Mouse (Mus musculus) Patski (cell line): ENCODE measurements around the gene Gm853. TPM values are rescaled to one million over a fixed set of nuclear protein-coding genes. Genes with fewer than 3 reads are reported as not detected.
"Not testable (repeated sequence)": the region's sequence is repeated elsewhere in the genome, so short reads cannot be mapped to it uniquely, and the experiment has no call there.

Experiments
- ATAC-seq: fragments of 100-300 bp; one replicate; pipeline ENCODE4 v1.8.0; 2021
- CTCF ChIA-PET: fragments of 350-600 bp; sonication (Branson Sonifier 250); formaldehyde crosslinking; loops from one replicate; lab custom pipeline; 2022; ENCODE audit warnings: inconsistent platforms; lab: Charles Lee
- POLR2A ChIA-PET: fragments of 350-600 bp; sonication (Branson Sonifier 250); formaldehyde crosslinking; loops from one replicate; lab custom pipeline; 2022; ENCODE audit warnings: antibody characterized with exemption, inconsistent platforms; lab: Charles Lee
- DNase-seq: peaks from one replicate; pipeline ENCODE4 v3.0.0-alpha.2; 2011; ENCODE audit warnings: low read depth, low spot score
- H3K27me3 ChIP-seq: fragments of 371-371 bp; one replicate; pipeline ENCODE4 v1.5.1; 2021
- CTCF ChIP-seq: fragments of 100-300 bp; IDR thresholded peaks from one replicate; pipeline ENCODE4 v1.5.1; 2021
- in situ Hi-C: fragments of 300-500 bp; cut with MboI; formaldehyde crosslinking; loops from 3 replicates; pipeline ENCODE4 v1.11.1; 2018; ENCODE audit warnings: low pct_unique_long_range_greater_than_20kb, mixed read lengths
- polyA plus RNA-seq: library from polyadenylated mRNA; unstranded; gene quantifications from one replicate; pipeline ENCODE4 v1.2.3, GENCODE M21; 2021

Gm853 gene
- polyA plus RNA-seq, 1 experiment from 2014 or later = 0.03 TPM

- in situ Hi-C loops = no loop called here
- ATAC-seq (no peak), DNase-seq (no peak)
- ChIA-PET POLR2A (no interaction called here), CTCF (interaction anchor here (0.7 to 2.1 kb wide), 2 partner anchors 53 to 54 kb away, joined by 3 to 7 read pairs; no protein-coding TSS in a partner anchor)
- TF ChIP-seq CTCF = no peak
- no peaks in the 10 kb centered on the region for H3K27me3 ChIP-seq
These were observed 29.6 kb upstream of the Gm853 start for GRCm38 (mm10) chr4:130251763-130252162.

GRCm38 (mm10) chr4:130251172-130251705, 29.0 kb upstream of the Gm853 start:
- in situ Hi-C loops = no loop called here
- DNase-seq = no peak
- POLR2A ChIA-PET = no interaction called here
- no peak for ATAC-seq
- CTCF ChIA-PET = interaction anchor here (2.1 kb wide), 1 partner anchor 52 kb away, joined by 7 read pairs; no protein-coding TSS in a partner anchor
- no peaks in the 10 kb centered on the region for H3K27me3 ChIP-seq
- no peak for TF ChIP-seq CTCF

DNA sequence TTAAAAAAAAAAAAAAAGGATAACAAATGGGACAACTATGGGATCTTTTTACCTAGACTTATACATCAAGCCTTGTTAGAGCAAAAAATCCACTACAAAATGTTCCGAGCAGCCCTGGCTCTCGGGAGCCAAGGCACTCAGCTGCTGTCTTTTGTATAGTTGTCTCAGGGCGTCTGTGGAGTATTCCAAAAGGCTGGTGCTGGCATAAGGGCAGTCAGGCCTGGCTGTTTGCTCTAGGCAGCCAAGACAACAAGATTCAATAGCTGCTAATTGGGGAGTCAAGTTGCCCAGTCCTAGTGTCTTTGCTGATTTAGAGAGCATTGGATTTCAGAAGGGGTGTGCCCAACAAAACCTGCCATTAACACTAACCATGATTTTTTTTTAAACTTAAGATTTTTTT, 26.4 kb upstream of the Gm853 start:
- in situ Hi-C loops = loop anchor here (5.0 kb wide), 1 partner anchor 44 kb away; no protein-coding TSS in a partner anchor

DNA sequence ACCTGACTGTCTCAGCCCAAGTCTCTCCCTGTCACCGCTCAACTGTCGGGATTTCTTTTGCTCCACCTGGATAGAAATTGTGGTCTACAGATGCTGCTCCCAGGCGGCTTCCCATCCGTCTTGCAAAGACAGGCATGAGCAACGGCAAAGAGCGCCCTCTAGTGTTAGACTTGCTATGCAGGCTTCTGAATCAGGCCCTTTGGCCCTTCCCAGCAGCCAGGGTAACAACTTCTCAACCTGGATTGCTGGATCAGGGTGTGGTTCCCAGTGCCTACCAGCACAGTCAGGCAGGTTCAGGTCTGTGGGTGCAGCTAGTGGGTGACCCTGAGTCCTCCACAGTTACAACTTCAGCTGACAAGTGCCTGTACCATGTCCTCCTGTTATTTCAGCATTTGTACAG, 23.9 kb upstream of the Gm853 start:
- no peak for DNase-seq
- POLR2A ChIA-PET = no interaction called here
- ATAC-seq = no peak
- in situ Hi-C loops = loop anchor here (5.0 kb wide), 1 partner anchor 46 kb away; no protein-coding TSS in a partner anchor
- CTCF ChIA-PET = interaction anchor here (1.0 kb wide), 1 partner anchor 17 kb away, joined by 4 read pairs; no protein-coding TSS in a partner anchor
- peak; percentile 56 for TF ChIP-seq CTCF
- no peaks in the 10 kb centered on the region for H3K27me3 ChIP-seq

More for the DNA sequence above, 26.4 kb upstream of the Gm853 start:
- DNase-seq (no peak), ATAC-seq (no peak)
- no peak for TF ChIP-seq CTCF
- CTCF ChIA-PET = interaction anchor here (1.5 kb wide), 1 partner anchor 25 kb away, joined by 4 read pairs; no protein-coding TSS in a partner anchor
- H3K27me3 ChIP-seq = no peaks in the 10 kb centered on the region
- POLR2A ChIA-PET = no interaction called here

DNA sequence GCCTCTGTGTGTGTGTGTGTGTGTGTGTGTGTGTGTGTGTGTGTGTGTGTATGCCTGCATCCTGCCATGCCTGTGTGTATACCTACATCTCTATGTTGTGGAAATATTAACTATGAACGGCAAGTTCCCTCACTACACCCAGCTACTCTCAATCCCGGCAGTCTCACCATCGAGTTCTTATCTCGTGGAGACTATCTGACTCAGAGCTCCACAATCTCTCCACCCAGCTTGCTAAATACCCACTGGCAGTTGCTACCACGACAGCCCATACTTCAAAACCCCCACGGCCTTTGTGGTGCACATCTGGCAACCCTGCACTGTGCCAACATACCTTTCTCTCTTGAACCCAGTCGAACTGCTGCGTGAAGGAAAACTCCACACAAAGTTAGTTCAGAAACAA, 22.5 kb upstream of the Gm853 start:
- CTCF ChIA-PET = interaction anchor here (1.2 to 1.7 kb wide), 2 partner anchors 46 to 48 kb away, joined by 3 to 6 read pairs; no protein-coding TSS in a partner anchor

DNA sequence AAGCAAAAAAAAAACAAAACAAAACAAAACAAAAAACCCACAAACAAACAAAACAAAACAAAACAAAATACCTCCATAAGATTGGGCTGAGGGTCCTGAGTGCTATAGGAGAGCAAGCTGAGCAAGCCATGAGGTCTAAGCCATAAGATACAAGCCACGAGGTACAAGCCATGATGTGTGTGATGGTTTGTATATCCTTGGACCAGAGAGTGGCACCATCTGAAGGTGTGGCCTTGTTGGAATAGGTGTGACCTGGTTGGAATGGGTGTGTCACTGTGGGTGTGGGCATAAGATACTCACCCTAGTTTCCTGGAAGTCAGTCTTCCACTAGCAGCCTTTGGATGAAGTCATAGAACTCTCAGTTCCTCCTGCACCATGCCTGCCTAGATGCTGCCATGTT, 21.4 kb upstream of the Gm853 start:
- DNase-seq, CTCF ChIA-PET, in situ Hi-C loops, POLR2A ChIA-PET, ATAC-seq, H3K27me3 ChIP-seq: not testable (repeated sequence)

More for the DNA sequence above, 22.5 kb upstream of the Gm853 start:
- DNase-seq (no peak), ATAC-seq (no peak)
- in situ Hi-C loops = loop anchor here (5.0 kb wide), 1 partner anchor 48 kb away; no protein-coding TSS in a partner anchor
- POLR2A ChIA-PET = no interaction called here
- H3K27me3 ChIP-seq = no peaks in the 10 kb centered on the region
- TF ChIP-seq CTCF = no peak

- no peak for TF ChIP-seq CTCF
- ChIA-PET CTCF (no interaction called here), POLR2A (no interaction called here)
- in situ Hi-C loops = no loop called here
- ATAC-seq (no peak), DNase-seq (no peak)
- no peaks in the 10 kb centered on the region for H3K27me3 ChIP-seq
These were observed 20.8 kb upstream of the Gm853 start for GRCm38 (mm10) chr4:130242956-130243355.

GRCm38 (mm10) chr4:130240695-130241094, 18.5 kb upstream of the Gm853 start:
- POLR2A ChIA-PET = no interaction called here
- no peaks in the 10 kb centered on the region for H3K27me3 ChIP-seq
- peak; percentile 10 for TF ChIP-seq CTCF
- DNase-seq (no peak), ATAC-seq (no peak)
- CTCF ChIA-PET = interaction anchor here (1.1 kb wide), 1 partner anchor 14 kb away, joined by 3 read pairs; no protein-coding TSS in a partner anchor
- in situ Hi-C loops = no loop called here

DNA sequence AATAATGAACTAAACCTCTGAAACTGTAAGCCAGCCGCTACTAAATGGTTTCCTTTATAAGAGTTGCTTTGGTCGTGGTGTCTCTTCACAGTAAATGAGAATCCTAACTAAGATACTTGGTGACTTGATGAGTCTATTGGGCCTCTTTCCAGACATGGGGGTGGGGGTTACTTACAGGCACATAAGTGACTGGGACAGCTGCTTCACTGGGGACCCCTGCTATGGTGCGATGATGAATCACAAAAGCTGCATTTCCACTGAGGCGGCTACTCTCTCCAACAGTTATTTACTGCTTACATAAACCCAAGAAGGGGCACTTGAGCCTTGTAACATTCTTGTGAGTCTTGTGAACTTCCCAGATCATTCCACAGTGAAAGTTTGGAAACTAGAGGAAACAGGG, 15.4 kb upstream of the Gm853 start:
- no peak for DNase-seq
- TF ChIP-seq CTCF = no peak
- no peaks in the 10 kb centered on the region for H3K27me3 ChIP-seq
- POLR2A ChIA-PET = no interaction called here
- ATAC-seq = no peak
- in situ Hi-C loops = loop anchor here (5.0 kb wide), 1 partner anchor 40 kb away; no protein-coding TSS in a partner anchor
- CTCF ChIA-PET = interaction anchor here (1.1 kb wide), 1 partner anchor 55 kb away, joined by 3 read pairs; no protein-coding TSS in a partner anchor

DNA sequence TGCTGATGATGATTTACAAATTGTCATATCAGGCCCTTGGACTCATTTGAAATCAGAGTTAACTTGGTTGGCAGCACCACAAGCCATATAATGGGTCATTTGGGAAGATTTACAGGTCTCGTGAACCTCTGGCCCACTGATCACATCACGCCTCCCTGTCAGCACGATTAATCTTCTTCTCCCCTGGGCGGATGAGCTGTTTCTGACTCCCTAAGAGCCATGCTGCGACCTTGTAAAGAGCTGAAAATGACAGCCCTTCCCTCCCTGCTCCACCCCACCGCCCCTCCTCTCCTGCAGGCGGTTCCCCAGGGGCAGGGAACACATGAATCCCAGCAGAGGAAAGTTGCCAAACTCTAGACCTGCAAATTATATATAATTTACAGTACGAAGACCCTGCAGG, 14.2 kb upstream of the Gm853 start:
- no peak for DNase-seq
- POLR2A ChIA-PET = interaction anchor here (1.2 kb wide), 1 partner anchor 259 kb away, joined by 3 read pairs; no protein-coding TSS in a partner anchor
- TF ChIP-seq CTCF = no peak
- no peaks in the 10 kb centered on the region for H3K27me3 ChIP-seq
- in situ Hi-C loops = loop anchor here (5.0 kb wide), 1 partner anchor 39 kb away; no protein-coding TSS in a partner anchor
- CTCF ChIA-PET = no interaction called here
- no peak for ATAC-seq

DNA sequence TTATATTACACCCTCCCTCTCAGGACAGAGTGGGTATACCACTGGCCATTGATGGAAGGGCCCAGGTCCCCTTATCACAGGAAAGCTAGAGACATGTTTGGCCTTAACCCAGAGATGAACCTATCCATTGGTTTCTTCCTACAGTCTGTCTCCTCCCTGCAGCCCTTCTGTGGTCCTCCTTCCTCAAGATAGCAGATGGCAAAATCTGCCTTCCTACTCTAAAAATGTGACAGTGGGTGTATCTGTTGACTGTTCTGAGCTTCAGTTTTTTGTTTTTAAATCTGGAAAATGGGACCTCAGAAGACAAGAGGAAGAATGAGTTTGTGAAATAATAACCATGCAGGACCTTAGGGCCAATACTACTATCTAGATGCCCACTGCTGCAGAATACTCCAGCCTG, 1.9 kb upstream of the Gm853 start:
- DNase-seq = no peak
- in situ Hi-C loops = no loop called here
- ATAC-seq = no peak
- TF ChIP-seq CTCF = no peak
- no peaks in the 10 kb centered on the region for H3K27me3 ChIP-seq
- CTCF ChIA-PET = interaction anchor here (1.2 kb wide), 1 partner anchor 25 kb away, joined by 4 read pairs; no protein-coding TSS in a partner anchor
- POLR2A ChIA-PET = no interaction called here
